Mouse (Mus musculus) stomach, embryonic 14.5 days (tissue): ENCODE results near the gene Ankrd24. TPM values are rescaled to one million over a fixed set of nuclear protein-coding genes. Genes with fewer than 3 reads are reported as not detected.
"Not testable (repeated sequence)": the region's sequence is repeated elsewhere in the genome, so short reads cannot be mapped to it uniquely, and the experiment has no call there.

Source experiments
- ATAC-seq: fragments of 200-750 bp; cut with Nextera tagmentation; 2 replicates; pipeline ENCODE4 v1.8.0; 2017; ENCODE audit warnings: low read depth, moderate TSS enrichment; ENCODE audit not compliant: insufficient number of reproducible peaks, insufficient read depth, low FRiP score
- H3K27ac ChIP-seq: fragments of 300-500 bp; sonication (generic); 2 replicates; pipeline ENCODE4 v1.5.1; 2014; ENCODE audit warnings: mild to moderate bottlenecking, low read length, moderate library complexity, mixed read lengths
- H3K27me3 ChIP-seq: fragments of 300-500 bp; sonication (generic); 2 replicates; pipeline ENCODE4 v1.6.1; 2014; ENCODE audit warnings: low read length, control low read depth, mixed read lengths; ENCODE audit not compliant: control insufficient read depth, insufficient read depth
- H3K36me3 ChIP-seq: fragments of 300-500 bp; sonication (generic); 2 replicates; pipeline ENCODE4 v1.6.1; 2014; ENCODE audit warnings: mild to moderate bottlenecking, control low read depth, low read length, moderate library complexity, mixed read lengths; ENCODE audit not compliant: control insufficient read depth, insufficient read depth
- H3K4me1 ChIP-seq: fragments of 300-500 bp; sonication (generic); 2 replicates; pipeline ENCODE4 v1.6.1; 2014; ENCODE audit warnings: low read length, control low read depth, mixed read lengths; ENCODE audit not compliant: control insufficient read depth, insufficient read depth
- H3K4me2 ChIP-seq: fragments of 300-500 bp; sonication (generic); replicated peaks from 2 replicates; pipeline ENCODE4 v1.6.1; 2014; ENCODE audit warnings: low read depth, low read length, control low read depth
- H3K4me3 ChIP-seq: fragments of 300-500 bp; sonication (generic); 2 replicates; pipeline ENCODE4 v1.5.1; 2014; ENCODE audit warnings: low read depth, low read length, control low read depth
- H3K9ac ChIP-seq: fragments of 300-500 bp; sonication (generic); replicated peaks from 2 replicates; pipeline ENCODE4 v1.6.1; 2014; ENCODE audit warnings: low read depth, mild to moderate bottlenecking, control low read depth, low read length, moderate library complexity, mixed read lengths
- H3K9me3 ChIP-seq: fragments of 300-500 bp; sonication (generic); 2 replicates; pipeline ENCODE4 v1.6.1; 2016; ENCODE audit warnings: low read depth, low read length, control low read depth; ENCODE audit not compliant: control insufficient read depth
- WGBS: fragments of 180-500 bp; shearing (Covaris S2); extraction: QIAGEN DNeasy Blood & Tissue Kit; methylation state at CpG from one replicate; pipeline ENCODE4 v1.1.7; 2014; 5-methylcytosine and 5-hydroxymethylcytosine counted together
- polyA plus RNA-seq: library from polyadenylated mRNA; unstranded; fragments of >200 nt; fragmentation: Nextera tagmentation; extraction: Ambion mirVana; gene quantifications from 2 replicates; pipeline ENCODE4 v1.2.1, GENCODE M21; 2014

Ankrd24 gene
- polyA plus RNA-seq, 1 experiment from 2014 or later = 9.1 TPM

- Histone ChIP-seq H3K9me3 (no peaks in the 10 kb centered on the region), H3K4me1 (peaks cover 10% of the 10 kb centered on the region), H3K4me2 (peak overlapping the region; percentile 92), H3K9ac (peak overlapping the region; percentile 92), H3K27me3 (no peaks in the 10 kb centered on the region), H3K4me3 (peak overlapping the region; percentile 73), H3K36me3 (no peaks in the 10 kb centered on the region), H3K27ac (peak overlapping the region; percentile 97)
- ATAC-seq = peak; percentile 89
- WGBS = under 1% methylated on average over 70 of the region's 75 CpGs
These were observed 15.2 kb downstream of the Ankrd24 start for GRCm38 (mm10) chr10:81643449-81644055.

- Histone ChIP-seq H3K36me3 (no peaks in the 10 kb centered on the region), H3K9me3 (no peaks in the 10 kb centered on the region), H3K27me3 (no peaks in the 10 kb centered on the region), H3K4me3 (peak overlapping the region; percentile 73), H3K9ac (0 out of 2 replicates have a peak overlapping the region, but pooled peaks have one; percentile 92), H3K4me2 (peak overlapping the region; percentile 92), H3K27ac (peak overlapping the region; percentile 97; the same call in 1 of the 2 replicates), H3K4me1 (peaks cover 10% of the 10 kb centered on the region)
- WGBS = 46% methylated on average over 2 of the region's 2 CpGs
- ATAC-seq = peak; percentile 3; the same call in 1 of the 2 replicates
These were observed 15.8 kb downstream of the Ankrd24 start for GRCm38 (mm10) chr10:81644162-81644561.

- no peaks in the 10 kb centered on the region for H3K9me3 ChIP-seq
- no peak overlapping the region for H3K27ac ChIP-seq
- no peak for ATAC-seq
- H3K4me1 ChIP-seq = peaks cover 10% of the 10 kb centered on the region
- H3K36me3 ChIP-seq = no peaks in the 10 kb centered on the region
- 90% methylated on average over 18 of the region's 18 CpGs for WGBS
- no peaks in the 10 kb centered on the region for H3K27me3 ChIP-seq
- H3K9ac ChIP-seq = no peak overlapping the region
- no peak overlapping the region for H3K4me3 ChIP-seq
- no peak overlapping the region for H3K4me2 ChIP-seq
These were observed 16.4 kb downstream of the Ankrd24 start for GRCm38 (mm10) chr10:81644716-81645115.

- 90% methylated on average over 4 of the region's 4 CpGs for WGBS
- Histone ChIP-seq H3K36me3 (no peaks in the 10 kb centered on the region), H3K4me3 (no peak overlapping the region), H3K27me3 (no peaks in the 10 kb centered on the region), H3K9me3 (no peaks in the 10 kb centered on the region), H3K9ac (no peak overlapping the region), H3K4me2 (no peak overlapping the region), H3K4me1 (peaks cover 10% of the 10 kb centered on the region), H3K27ac (no peak overlapping the region)
- ATAC-seq = no peak
These were observed 17.1 kb downstream of the Ankrd24 start for GRCm38 (mm10) chr10:81645391-81645790.

GRCm38 (mm10) chr10:81646015-81646555 is 17.7 kb downstream of the Ankrd24 start:
- 80% methylated on average over 7 of the region's 7 CpGs for WGBS
- Histone ChIP-seq H3K27me3 (no peaks in the 10 kb centered on the region), H3K4me2 (no peak overlapping the region), H3K4me1 (peaks cover 10% of the 10 kb centered on the region), H3K9me3 (peaks cover 2% of the 10 kb centered on the region; the same call in 1 of the 2 replicates), H3K9ac (no peak overlapping the region), H3K27ac (no peak overlapping the region), H3K4me3 (no peak overlapping the region), H3K36me3 (no peaks in the 10 kb centered on the region)
- no peak for ATAC-seq

- H3K36me3 ChIP-seq, H3K27ac ChIP-seq, H3K4me1 ChIP-seq, H3K27me3 ChIP-seq, H3K9me3 ChIP-seq: not testable (repeated sequence)
- Histone ChIP-seq H3K9ac (0 out of 2 replicates have a peak within 1 kb of the TSS, but pooled peaks have one; percentile 38), H3K4me2 (peak within 1 kb of the TSS; percentile 47), H3K4me3 (peak within 1 kb of the TSS; percentile 44)
- peak; percentile 94 for ATAC-seq
- 3% methylated on average over 31 of the region's 52 CpGs for WGBS
These were observed 20.7 kb downstream of the Ankrd24 start, which contains the start of gene Gm10778 for GRCm38 (mm10) chr10:81648803-81649775. TSS of gene Gm10778 (plus strand) at chr10:81649059.

GRCm38 (mm10) chr10:81655178-81655577 is 26.8 kb downstream of the Ankrd24 start:
- ATAC-seq = no peak
- Histone ChIP-seq H3K36me3 (no peaks in the 10 kb centered on the region), H3K9me3 (peaks cover 40% of the 10 kb centered on the region; the same call in 1 of the 2 replicates), H3K4me2 (no peak overlapping the region), H3K9ac (no peak overlapping the region), H3K4me1 (no peaks in the 10 kb centered on the region), H3K27ac (no peak overlapping the region), H3K4me3 (no peak overlapping the region), H3K27me3 (no peaks in the 10 kb centered on the region)
- 93% methylated on average over 10 of the region's 10 CpGs for WGBS

- Histone ChIP-seq H3K36me3 (no peaks in the 10 kb centered on the region), H3K27ac (no peak overlapping the region), H3K4me1 (no peaks in the 10 kb centered on the region), H3K4me2 (no peak overlapping the region), H3K9ac (no peak overlapping the region), H3K27me3 (no peaks in the 10 kb centered on the region), H3K9me3 (peaks cover 39% of the 10 kb centered on the region; the same call in 1 of the 2 replicates), H3K4me3 (no peak overlapping the region)
- 91% methylated on average over 2 of the region's 2 CpGs for WGBS
- ATAC-seq = no peak
These were observed 27.8 kb downstream of the Ankrd24 start for GRCm38 (mm10) chr10:81656174-81656573.
